Mouse (Mus musculus): ENCODE data around the gene Ccl9.

- TF ChIP-seq POLR2A (IDR thresholded peaks at IDR 0.05; ENCODE audit: control insufficient read depth, extremely low read depth, insufficient read depth, low read length, poor library complexity) (no peak), CTCF (IDR thresholded peaks at IDR 0.05; ENCODE audit: borderline replicate concordance, control insufficient read depth, extremely low read depth, insufficient read depth, low read length, poor library complexity) (no peak)
Measured at GRCm38 (mm10) chr11:83570189-83570588, 8.2 kb downstream of the Ccl9 start.
